Mouse (Mus musculus) kidney, adult 8-10 months (tissue): ENCODE data around the gene Card9.

ENCODE experiments used
- DNase-seq, 2 experiments: peaks; one replicate each; pipeline ENCODE4 v3.0.0; 2022

Card9 gene

DNA sequence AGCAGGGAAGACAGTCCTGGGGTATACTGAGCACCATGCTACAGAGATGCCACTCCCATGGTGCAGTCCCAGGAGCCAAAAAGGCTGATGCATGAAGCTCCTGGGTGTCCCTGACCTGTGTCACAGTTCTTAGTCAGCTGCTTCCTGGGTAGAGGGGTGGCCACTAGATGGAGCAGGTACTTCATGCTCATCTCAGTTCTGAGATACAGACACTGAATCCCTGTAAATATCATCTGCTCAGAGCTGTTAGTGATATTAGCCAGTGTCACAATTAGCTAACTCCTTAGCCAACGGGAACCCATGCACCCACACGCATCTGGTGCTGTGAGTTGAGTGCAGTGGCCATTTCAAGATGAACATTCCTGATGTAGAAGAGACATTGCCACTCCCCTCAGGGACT, 35.8 kb downstream of the Card9 start:
- DNase-seq: peak in 1 of 2 experiments; percentile 58

DNA sequence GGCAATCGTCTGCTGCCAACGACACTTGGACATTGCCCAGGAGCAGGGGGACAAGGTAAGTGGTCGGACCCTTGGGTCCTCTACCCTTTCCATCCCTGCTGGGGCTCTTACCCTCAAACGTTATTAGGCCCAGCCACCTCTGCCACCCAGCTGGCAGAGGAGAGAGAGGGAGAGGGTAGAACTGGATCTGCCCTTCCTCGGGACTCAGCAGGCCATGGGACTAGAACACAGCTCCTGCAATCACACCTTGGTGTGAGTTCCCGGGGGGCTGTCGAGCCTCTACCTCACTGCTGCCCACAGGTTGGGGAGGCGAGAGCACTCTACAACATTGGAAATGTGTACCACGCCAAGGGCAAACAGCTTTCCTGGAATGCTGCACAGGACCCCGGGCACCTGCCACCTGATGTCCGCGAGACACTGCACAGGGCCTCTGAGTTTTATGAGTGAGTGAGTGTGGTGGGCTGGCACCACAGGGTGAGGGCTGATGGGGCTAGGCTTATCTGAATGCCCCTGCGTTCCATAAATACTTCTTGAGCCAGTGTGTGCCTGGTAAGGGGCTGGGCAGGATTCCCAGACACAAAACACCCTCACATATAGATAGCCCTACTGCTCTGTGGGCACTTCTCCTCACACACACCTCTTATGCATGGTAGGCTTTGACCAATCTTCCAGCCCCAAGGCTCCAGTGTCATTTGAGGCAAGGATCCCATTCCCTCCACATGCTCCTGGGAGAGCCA, 37.0 kb downstream of the Card9 start:
- no peak for DNase-seq

DNA sequence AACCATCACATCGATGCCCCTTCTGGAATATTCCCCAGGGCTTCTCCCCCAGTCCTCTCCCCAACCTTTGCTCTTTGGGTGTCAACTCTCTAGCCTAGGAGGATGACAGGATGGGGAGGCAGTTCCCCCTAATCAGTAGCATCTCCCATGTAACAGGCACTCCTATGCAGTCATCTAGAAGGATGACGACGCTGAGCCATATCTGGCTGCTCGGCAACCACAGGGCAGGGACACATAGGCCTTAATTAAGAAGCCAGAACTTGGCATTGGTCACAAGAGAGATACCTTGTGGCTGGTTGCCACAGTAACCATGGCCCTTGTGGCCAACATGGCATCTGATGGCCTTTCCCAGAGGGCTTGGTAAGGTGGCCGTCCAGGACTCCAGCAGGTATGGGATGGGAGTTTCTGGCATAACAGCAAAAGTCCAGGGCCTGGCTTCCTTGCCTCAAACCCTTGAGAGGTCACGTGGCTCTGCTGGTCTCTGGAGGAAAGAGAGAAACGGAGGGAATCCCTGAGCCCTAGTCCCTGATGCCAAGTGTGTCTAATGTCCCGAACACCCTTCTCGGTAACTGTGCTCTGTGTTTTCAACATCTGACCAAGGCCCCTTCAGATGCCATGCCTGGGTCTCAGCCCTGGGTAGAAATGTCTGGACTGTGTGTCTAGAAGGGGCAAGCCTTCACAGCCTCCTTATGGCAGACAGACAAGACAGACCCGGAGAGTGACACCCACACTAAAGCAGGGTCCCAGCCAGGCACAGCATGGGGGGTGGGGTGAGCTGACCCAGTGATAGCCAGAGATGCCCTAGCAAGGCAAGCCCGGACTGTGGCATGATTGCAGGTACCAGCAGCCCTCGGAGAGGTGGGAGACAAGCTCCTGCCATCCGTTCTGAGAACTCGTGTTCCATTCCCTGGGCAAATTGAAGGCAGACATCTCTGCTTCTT, 40.2 kb downstream of the Card9 start:
- DNase-seq: no peak

DNA sequence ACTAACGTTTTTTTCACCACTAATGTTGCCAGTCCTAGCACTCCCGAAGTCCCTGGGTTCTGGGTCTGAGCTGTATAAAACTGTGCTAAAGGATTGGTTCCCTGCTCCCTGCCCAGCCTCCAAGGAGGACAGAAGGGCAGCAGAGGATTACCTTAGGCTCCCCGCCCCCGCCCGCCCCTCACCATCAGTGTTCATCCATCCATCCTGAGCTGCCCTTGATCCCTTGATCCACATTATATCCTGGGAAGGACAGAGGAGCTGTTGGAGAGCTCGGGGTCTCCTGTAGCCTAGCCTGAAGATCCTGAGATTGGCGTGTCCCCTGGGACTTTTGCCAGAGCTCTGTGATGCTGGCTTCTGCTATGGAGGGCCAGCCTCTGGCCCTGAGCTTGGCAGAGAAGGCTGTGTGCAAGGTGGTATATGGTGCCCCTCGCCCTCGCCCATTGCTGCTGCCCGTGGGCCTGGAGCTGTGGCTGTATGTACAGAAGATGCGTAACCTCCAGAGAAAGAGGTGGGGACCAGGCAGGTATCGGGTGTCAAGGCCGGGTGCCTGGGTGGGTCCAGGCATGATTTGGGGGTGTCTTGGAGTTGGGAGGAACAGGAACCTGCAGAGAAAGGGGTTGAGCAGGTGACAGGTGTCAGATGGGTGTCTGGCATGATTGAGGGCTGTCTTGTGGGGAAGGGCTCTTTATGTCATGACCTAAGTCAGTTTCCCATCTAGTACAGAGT, 41.0 kb downstream of the Card9 start:
- no peak for DNase-seq

DNA sequence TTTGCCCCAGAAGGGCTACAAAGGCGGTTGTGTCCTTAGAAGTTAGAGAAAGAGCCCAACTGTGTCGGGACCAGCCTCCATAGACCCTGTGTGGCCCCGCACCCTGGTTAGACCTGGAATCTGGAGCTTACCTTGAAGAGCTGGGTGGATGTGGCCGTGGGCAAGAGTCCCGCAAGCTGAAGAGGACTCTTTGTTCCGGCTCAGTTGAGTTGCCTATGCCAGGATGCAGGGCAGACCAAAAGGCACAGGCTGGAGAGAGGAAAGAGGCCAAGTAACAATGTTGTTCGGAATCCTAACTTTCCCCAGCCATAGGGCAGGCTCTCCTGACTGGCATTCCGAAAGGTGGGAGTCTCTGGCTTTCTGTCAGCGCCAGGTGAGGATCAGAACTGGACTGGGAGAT, 41.6 kb downstream of the Card9 start:
- no peak for DNase-seq

DNA sequence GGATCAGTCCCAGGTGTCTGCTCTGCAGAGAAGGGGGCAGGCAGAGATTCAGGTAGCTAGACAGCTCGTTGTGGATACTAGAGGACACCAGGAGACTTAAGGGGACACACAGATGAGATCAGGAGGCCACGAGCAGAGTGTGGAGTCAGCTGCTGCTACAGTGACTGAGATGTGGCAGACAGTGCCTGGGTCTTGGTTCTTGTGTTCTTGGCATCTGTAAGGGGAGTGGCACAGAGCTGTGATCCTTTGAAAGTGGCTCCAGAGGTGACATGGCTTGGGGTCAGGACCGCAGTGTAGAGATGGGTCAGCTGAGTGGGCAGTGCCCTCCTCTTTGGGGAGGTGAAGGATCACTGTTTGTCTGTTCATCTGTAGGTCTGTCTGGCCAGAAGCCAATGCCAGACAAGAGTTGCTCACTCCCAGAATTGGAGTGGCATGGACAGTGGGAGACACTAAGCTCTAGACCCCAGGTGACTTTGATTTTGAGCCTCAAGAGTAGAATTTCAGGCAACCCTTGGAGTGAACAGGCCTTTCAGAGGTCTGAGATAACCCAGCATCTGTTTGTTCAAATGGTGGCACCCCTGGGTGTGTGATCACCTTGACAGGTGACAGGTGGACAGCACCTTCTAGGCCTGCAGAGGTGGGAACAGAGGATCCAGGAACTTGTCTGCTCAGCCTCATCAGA, 42.6 kb downstream of the Card9 start:
- no peak for DNase-seq

DNA sequence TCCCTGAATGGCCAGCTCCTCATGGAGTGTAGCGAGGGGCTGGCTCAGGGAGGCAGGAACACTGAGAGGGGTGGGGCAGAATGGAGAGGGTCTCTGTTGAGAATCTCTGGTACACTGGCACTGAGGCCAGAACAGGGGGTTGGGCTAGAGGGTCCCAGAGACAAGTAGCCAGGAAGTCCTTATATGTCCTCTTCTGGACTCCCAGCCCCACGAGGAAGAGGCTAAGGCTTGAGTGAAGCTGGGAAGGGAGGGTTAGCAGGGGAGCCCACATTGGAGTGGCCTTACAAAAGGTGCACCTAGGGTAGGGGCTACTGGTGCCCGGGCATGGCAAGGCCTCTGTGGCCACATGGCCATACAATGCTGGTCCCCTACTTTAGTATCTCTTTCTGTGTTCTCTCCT, 43.3 kb downstream of the Card9 start:
- DNase-seq: no peak

DNA sequence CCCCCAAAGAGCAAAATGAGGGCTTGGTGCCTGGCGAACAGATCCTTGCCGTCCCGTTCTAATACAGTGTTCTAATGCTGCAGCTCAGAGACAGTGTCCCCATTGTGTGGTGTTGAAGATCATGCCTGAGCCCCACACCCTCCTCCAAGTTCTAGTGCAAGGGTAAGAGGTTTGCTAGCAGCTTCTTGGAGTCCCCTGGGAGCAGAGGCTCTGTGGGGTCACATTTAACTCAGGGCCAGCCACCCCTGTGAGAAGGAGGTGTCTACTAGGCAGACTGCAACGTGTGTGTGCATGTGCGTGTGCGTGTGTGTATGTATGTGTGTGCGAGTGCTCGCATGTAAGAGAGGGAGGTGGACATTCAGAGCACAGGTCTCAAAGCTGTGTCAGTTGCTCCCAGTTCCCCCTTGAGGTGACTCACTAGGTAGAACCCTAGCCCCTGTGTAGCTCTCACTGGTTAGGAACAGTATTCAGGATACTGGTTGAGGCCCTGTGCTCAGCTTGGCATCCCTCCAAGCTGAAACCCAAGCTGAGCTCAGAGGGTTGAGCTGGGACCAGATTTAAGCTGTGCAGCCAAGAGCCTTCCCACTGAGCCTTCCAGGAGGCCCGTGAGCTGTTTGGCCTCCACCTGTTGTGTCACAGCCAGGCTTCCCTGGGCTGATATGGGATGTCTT, 44.0 kb downstream of the Card9 start:
- DNase-seq: no peak

DNA sequence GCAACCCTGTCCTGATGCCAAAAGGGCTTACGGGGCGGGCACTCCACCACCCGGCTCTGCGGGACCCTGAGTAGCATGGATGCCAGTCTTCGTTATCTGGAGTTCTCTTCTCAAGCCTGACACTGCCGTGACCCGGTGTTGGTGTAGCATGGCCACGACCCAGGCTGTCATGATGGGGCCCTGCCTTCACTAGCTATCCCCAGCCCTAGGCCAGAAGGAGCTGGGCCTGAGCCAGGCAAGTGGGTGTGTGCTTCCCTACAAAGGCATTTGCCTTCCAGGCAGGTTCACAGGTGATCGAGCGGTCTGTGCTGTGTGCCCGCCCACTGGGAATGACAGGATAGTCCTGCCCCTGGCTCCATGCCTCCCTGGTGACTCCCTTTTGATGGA, 44.8 kb downstream of the Card9 start:
- DNase-seq: peak; percentile 43 to 61

DNA sequence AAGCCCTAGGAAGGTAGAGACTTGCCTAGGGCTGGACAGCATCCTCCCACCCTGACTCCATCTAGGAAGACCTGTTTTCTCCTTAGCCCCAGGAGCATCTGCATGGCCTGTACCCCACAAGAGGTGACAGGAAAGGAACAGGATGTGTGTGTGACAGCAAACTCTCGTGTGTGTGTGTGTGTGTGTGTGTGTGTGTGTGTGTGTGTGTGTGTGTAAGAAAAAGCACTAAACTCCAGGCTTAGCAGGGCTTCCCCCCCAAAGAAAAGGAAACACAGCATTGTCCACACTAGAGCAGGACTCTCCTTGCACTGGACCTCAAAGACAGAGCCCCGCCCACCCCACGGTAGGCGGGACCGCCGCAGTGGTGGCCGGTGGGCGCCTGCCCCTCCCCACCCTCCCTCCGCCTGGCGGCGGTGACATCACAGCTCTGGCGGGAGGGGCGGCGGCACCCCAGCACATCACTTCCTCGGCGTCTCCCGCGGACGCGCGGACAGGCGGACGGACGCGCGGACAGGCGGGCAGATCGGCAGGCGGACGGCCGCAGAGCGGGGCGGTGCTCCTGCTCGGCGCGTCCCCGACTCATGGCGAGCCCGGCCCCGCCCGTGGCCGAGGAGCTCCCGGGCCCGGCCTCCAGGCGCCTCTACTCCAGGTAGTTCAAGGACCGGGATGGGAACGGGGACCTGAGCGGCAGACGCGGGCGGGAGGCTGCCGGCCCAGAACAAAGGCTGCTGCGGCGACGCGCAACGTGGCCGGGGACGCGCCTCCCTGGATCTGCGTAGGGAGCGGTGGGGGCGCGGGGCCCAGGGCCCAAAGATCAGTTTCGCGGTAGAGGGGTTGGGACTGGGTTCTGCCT, 45.4 kb downstream of the Card9 start, which contains the start of gene Gpsm1:
Gene Gpsm1 (plus strand): TSS at position 444 of the 853 bp plus-strand sequence.
- peak; percentile 56 to 65 for DNase-seq

DNA sequence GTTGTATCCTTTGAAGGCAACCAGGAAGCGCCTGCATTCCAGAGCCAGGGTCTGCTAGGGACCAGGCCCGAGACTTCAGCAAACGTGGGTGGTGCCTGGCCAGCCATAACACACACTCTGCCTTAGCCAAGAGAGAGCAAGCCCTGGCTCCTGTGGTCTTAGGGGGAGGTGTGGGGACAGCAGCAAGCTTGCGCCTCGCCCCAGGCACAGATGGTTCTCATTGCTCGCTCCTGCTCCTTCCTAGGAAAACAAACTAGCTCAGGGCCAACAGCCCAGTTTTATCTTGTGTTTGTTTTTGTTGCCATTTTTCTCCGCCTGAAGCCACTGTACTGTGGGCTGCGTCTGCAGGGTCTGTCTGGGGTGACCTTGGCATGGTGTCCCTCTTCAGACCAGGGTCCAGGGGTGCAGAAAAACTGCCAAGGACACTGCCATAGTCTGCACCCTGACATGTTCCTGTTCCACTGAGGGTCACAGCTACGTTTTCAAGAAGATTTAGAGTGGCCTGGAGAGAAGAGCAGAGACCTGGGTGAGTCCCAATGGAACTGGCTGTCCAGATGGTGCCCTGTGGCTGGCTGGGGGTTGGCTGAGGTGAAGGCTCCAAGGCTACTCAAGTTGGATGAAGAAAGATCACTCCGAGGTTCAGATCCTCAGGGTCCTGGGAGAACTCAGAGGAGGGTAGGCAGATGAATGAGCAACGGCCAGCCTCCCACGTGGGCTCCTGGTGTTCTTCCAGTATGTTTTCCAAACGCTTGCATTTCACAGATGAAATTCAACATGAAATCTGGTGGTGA, 46.2 kb downstream of the Card9 start:
- DNase-seq: peak in 1 of 2 experiments; percentile 48

DNA sequence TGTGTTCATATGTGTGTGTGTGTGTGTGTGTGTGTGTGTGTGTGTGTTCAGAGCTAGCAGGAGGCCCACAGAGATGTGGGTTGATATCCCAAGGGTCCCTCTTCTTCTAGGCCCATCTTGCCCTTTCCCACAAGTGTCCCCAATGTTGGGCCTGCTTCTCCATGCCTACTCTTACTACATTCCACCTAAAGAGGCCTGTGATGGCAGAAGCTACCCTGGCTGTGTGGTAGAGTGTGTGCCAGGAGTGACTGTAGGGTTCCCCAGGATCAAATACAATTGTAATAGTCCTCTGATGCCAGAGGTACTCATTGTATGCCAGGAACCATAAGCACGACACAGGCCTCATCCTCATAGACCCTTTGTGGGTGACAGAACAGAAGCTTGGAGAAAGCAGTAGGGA, 47.3 kb downstream of the Card9 start:
- no peak for DNase-seq

DNA sequence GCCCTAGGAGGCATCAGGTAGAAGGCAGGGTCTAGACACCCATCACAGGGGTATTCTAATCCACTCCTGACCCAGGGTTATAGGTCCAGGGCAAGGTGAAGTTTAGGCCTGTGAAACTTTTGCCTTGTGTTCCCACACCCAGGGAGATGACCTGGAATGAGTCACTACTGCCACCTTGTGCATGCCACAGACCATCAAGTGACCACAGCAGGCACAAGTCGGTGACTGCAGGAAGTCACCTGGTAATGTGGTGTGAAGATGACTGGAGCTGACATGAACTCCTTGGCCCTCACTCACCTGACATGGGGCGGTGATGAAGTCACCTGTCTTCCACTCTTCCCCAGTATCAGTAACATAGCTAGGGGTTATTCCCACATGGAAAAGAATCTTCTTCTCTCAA, 47.9 kb downstream of the Card9 start:
- DNase-seq: peak in 1 of 2 experiments; percentile 25

DNA sequence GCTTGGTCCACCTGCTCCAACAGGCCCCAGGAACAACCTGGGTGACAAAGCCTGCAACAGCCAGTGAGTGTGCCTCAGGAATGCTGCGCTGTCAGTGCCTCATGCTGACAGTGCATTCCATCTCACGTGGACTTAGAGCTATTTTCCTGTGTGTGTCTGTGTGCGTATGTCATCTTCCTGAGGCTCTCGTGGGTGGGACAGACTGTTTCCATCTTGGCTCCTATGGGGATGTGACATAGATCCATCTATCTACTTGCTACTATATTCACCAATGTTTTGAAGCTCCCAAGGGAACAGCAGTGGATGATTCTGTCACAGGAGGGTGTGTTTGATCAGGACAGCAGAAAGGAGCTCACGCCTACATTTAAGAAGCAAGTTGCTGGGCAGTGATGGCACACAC, 48.8 kb downstream of the Card9 start:
- DNase-seq: no peak

DNA sequence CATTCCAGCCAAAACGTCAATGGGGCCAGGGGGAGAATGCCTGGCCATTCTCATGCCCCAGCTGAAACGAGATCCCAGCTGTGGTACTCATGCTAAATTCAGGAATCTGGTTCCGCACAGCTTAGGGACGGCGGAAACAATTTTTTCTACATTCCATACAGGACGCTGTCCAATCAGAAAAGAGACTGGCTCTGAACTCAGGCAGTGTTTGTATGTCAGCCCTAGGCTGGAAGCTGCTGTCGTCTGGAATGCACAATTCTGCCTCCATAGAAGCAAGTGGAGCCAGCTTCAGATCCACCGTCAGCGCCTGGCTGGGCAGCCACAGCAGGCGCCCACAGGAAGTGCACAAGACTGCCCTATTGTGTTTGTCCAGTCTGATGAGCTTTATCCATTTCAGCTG, 51.0 kb downstream of the Card9 start:
- DNase-seq: no peak

DNA sequence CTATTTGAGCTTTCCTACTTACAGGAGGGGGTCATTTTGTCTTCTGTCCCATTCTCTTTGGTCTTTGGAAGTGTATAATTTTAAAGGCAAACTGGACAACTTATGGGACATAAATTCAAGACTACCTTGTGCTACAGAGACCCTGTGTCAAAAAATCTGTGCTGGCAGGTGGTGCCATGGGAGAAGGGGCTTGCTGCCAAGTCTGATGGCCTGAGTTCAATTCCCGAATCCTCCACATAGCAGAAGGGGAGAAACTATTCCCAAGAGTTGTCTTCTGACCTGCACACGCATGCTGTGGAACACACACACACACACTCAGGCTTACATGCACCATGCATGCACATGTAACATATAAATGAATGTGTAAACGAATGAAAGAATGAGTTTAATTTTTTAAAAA, 54.0 kb downstream of the Card9 start:
- DNase-seq: no peak

DNA sequence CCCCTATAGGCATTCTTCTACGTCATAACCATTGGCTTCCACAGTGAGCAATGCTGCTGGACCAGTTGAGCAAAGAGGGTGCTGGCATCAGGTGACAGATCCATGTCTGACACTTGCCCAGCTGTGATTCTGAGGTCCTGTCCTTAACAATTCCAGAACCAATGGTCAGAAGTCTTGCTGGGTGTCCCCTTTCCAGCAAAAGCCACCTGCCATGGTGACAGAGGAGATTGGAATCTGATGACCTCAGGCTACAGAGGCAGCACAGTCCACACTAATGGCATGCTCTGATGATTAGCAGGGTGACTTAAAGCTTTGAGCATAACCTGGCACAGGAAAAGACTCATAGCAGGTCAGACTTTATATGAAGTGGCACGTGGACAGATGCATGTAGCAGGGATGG, 55.2 kb downstream of the Card9 start:
- no peak for DNase-seq

DNA sequence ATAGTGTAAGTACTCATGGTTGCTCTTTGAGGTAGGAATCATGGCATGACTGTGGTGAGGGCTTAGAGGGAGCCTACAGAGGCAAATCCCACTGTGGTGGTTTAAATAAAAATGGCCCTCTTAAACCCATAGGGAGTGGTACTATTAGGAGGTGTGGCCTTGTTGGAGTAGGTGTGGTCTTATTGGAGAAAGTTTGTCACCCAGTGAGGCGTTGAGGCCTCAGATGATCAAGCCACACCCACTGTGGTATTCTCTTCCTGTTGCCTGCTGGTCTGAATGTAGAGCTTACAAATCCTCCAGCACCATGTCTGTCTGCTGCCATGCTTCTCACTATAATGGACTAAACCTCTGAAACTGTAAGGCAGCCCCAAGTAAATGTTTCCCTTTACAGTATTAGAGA, 56.0 kb downstream of the Card9 start:
- DNase-seq: no peak
